Mouse (Mus musculus): ENCODE results near the gene C2cd2l.

DNA sequence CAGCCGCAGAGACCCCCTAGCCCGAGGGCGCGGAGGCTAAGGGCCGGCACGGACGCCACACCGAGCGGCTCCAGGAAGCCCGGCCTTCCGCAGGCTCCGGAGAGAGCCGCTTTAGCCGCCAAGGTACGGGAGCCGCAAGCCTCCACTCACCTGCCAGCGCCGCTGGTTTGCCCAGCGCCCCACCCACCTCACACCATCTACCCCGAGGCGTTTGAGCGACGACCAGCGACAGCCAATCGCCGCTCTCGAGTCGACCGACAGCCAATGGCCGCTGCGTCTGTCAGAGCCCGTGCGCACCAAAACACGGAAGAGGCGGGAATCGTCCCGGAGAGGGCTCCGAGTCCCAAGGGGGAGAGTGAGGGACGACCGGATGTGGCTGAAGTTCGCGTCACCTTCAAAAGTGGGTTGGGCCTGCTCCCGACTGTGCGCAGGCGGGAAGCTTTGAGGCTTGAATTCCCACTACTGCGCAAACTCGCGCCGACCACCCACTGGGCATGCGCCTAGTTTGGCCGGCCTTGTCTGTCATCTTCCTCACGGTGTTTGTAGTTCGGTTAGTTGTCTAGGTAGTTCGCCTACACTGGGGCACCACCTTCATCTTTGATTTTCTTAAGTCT, 14.5 kb downstream of the C2cd2l start, which contains the start of gene Hinfp:
- TF ChIP-seq CTCF (IDR thresholded peaks at IDR 0.05; ENCODE audit: low read depth) = 0 out of 2 replicates have a peak, but pooled peaks have one; percentile 7
- no peak for TF ChIP-seq EP300 (optimal IDR thresholded peaks at IDR 0.05)

Measured in stomach, postnatal 0 days (tissue).